Mouse (Mus musculus) kidney, postnatal 10 days (tissue): ENCODE results near the gene Zbtb16.

Source experiments
- DNase-seq: peaks from one replicate; pipeline ENCODE4 v3.0.0; 2021; ENCODE audit warnings: mixed read lengths

Zbtb16 gene

DNA sequence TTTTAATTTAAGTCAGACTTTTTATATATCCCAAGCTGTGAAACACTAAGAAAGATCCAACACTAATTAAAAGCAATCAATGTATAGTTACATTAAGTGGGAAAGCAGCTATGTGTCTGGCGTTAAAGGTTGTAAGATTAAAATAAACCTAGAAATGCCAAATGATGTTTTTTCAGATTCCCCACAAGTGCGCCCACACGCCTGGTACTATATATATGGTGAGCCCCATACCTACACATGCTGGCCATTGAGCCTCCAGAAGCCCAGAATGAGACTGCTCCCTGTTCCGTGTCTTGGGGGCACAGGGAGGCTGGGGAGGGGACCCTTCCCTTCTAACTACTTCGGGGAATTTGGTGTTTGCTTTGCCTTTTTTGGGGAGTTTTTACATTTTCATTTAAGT is 34.7 kb downstream of the Zbtb16 start:
- DNase-seq = no peak

- DNase-seq = no peak
Observed at GRCm38 (mm10) chr9:48800627-48801026, 35.4 kb downstream of the Zbtb16 start.

DNA sequence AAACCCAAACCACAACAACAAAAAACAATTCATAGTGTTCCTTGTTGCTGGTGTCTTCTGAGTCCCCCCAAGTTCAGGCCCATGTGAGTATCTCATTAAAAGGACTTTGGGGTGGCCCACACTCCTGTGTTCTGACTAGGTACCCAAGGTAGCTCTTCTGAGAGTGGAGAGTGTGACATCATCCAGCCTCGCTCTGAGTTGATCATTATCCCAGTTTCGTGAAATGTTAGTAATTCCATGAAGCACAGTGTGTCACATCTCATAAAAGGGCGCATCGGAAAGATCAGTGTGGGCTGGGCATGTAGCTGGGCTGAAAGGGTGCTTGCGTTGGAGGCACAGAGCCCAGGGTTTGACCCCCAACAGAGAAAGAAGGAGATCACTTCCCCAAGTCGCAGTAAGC is 38.0 kb downstream of the Zbtb16 start:
- no peak for DNase-seq

DNA sequence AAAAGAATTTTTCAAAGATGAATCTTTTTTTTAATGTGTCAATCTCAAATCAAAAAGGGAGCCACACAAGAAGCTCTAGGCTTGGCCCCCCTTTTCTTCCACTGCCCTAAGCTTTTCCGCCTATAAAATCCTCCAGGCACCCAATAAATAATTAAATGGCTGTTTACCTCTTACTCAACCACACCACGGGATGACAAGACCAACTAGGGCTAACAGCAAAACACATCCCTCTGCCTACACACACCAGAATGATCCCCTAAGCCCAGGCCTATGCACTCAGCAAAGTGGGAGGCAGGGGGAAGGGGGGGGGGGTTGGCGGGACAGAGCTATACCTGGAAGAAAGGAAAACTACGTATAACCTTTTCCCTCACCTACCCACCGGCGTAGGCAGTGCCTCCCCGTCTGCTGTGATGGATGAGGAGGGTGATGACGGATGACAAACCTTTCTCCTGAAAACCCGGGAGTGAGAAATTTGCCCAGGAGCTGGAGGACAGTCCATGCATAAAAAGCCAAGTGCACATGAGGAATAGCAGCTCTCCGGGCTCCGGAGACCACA is 39.7 kb downstream of the Zbtb16 start:
- DNase-seq = no peak

DNA sequence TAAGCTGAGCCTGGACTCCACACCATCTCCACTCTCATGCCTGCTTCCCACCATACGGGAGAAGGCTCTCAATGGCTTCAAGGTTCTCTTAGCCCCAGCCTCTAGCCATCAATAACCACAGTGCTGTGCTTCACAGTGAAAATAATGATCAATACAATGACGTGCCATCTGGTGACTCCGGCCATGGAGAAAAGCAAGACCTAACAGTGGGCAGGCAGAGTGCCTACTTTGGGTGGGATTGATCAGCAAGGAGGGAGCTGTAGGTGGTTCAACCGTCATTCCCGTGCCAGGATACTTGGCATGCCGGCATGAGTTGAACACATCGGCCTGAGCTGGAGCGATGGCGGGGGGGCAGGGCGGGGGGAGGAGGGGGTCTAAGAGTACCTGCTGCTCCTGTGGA is 40.3 kb downstream of the Zbtb16 start:
- no peak for DNase-seq

DNA sequence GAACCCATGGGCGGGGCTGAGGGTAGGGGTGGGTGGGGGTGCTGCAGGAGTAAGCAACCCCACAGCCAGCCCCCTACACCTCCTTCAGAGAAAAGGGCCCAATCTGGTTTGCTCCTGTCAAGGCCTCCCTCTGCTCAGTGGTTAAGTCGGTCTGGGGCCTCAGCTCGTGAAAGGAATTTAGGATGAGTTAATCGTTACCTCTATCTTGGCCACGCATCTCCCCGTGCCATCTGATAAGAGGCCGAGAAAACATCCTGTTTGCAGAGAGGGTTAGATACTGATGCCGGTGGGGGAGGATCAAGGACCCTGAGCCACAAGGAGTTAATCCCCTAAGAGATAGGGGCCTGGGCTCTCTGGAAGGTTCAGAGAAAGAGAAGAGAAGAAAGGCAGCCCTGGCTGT is 40.9 kb downstream of the Zbtb16 start:
- DNase-seq = no peak

DNA sequence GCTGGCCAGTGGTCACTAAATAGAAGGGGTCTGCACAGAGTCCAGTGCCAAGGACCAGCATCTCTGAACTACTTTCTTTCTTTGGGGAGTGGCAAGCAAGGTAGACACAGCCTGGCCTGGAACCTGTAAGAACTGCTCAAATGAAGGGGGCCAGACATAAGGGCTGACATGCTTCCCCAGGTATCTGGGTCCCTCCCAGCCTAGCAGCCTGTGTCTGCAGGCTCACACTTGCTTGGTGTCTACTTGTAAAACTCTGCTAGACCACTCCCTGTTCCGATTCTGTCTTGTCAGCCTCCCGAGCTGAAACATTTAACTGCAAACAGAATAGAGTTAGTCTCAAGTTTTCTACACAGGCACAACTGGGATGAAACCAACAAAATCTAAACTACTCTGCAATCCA is 41.6 kb downstream of the Zbtb16 start:
- no peak for DNase-seq

DNA sequence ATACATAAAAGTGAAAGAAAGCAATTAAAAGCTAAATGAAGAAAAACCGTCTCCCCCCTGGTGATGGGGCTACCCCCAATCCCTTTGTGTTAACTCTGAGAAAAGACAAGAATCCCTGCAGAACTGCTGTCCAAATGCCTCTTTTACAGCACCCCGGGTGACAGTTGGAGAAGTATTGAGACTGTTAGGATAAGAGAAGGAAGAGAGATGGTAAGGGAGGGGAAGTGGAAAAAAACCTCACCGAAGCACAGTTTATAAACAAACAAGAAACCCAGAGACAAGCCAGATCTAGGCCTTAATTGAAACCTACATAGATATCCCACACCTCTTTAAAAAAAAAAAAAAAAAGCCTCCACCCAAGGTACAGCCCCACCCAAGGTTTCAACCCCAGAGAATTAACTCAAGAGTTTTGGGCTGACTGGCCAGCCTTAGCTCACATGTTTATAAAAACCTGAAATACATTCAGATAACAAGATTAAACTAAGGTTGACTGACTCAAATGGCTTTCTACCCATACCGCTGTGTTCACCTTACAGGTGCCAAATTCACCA is 42.3 kb downstream of the Zbtb16 start:
- DNase-seq = no peak

DNA sequence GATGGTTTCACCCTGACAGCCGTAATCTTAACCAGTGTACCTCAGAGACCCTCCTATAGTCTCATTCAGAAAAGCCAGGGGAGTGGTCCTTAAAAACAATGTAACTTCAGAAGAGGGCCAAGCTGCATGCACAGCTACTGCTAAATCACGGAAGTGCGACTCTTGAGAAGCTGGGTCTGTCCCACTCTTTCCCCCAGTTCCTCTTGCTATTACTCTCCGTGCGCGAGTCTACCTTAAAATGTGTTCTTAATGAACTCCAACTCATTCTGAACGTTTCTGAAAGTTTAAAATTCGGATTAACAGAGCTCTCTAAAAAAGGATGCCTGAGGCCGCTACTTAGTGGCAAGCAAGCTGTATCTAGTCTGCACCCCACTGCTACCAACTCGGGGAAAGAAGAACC is 45.4 kb downstream of the Zbtb16 start:
- no peak for DNase-seq

- no peak for DNase-seq
Observed at GRCm38 (mm10) chr9:48787906-48788410, 48.1 kb downstream of the Zbtb16 start.

DNA sequence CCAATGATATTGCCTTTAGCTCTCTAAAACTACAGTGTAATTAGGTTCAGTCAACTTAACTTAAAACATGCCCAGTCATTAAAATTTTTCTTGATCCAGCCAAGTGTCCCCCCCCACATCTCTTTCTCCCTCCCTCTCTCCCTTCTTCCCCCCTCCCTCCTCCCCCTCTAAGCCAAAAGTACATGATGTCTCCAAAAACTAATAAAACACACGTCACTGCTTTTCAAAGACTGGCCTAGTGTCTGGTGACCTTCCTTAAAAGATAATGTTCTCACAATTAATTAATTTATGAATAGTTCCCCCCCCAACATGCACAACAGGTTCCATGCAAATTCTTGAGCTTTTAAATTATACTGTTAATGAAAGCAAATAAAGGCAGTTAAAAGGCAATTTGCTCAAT is 48.7 kb downstream of the Zbtb16 start:
- DNase-seq = no peak

- peak; percentile 30 for DNase-seq
Observed at GRCm38 (mm10) chr9:48786814-48787213, 49.2 kb downstream of the Zbtb16 start.

DNA sequence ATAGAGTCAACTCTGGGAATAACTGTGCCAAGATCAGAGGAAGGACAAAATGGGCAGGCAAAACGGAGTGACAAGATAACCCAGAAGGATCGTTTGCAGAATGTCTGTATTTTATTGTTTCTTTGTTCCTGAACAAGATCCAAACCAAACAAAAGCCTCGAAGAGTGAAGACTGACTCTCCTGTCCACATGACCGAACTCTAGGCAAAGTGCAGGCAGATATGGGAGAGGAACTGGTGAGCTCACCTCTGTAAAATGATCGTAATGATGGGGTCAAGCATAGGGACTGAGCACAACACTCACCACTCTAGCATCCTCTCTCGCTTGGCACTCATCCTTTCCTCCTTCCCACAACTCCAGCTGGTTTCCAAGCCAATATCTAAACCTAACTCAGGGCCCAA is 51.1 kb downstream of the Zbtb16 start:
- no peak for DNase-seq

DNA sequence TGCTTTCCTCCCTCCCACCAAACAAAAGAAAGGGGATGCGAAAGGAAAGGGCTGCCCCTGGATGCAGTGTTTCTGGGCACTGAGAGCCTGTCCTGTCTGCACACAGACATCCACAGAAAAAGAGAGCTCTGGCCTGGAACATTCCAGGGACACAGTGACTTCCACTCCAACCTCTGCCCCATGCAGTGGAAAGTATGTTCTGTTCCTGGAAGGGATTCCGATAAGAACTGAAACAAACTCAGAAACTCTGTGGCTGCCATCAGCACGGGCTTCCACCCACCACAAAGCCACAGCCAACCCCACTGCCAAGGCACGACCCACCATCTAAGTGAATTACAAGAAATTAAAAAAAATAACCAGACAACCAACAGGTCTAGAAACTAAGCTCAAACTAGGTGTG is 52.7 kb downstream of the Zbtb16 start:
- DNase-seq = no peak

GRCm38 (mm10) chr9:48782284-48783060 is 53.5 kb downstream of the Zbtb16 start:
- no peak for DNase-seq

DNA sequence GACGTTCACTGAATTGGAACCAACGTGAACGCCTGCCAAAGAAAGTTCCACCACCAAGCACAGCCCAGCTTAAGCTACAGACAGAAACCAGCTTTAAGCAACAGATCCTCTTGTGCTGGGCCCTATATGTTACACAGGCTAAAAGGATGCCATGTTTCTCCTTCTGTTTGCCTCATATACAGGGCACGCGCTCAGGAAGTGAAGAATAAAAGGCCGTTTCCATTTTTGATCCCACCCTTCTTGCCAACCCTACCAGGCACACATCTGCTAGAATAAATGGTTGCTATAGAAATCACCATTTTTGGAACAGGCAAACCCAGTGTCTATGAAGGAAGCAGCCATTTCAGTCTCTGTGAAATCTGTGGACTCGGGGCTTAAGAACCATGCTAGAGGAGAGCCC is 59.8 kb downstream of the Zbtb16 start:
- DNase-seq = no peak

- no peak for DNase-seq
Observed at GRCm38 (mm10) chr9:48775561-48775960, 60.5 kb downstream of the Zbtb16 start.

DNA sequence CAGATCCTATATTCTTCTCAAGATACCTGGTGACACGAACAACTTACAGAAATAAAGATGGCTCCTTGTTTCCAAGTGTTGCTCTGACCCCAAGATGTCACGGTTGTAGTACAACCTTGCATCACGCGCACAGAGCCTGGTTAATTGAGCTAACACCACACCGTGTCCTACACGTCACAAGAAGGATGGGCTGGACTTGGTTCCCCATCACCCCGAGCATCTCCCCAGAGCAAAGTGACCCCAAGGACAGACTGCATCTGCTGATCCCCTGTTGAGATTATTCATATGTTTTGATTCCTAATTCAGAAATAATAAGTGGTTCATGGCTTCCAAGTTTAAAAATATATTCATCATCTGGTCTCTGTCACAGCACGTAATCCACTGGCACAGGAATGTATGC is 62.3 kb downstream of the Zbtb16 start:
- DNase-seq = no peak

DNA sequence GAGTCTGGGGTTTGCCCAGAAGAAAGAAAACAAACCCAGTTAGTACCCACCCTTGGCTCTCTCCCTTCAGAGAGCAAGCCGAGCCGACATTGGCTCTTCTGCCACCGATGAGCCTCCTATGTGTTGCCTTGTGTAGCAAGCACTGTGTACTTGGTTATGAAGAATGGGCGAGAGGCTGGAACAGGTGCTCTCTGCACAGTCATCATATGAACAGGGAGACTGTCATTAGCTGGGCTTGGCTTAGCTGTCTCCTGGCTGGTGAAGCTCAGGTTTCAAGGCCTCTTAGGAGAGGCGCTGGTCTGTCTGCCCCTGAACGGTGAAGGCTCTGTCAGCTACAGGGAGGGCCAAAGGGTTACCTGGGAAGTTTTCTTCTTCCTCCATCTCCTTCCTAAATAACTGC is 62.9 kb downstream of the Zbtb16 start:
- DNase-seq = no peak

GRCm38 (mm10) chr9:48771504-48771903 is 64.5 kb downstream of the Zbtb16 start:
- no peak for DNase-seq

- DNase-seq = no peak
Observed at GRCm38 (mm10) chr9:48768965-48769364, 67.1 kb downstream of the Zbtb16 start.

DNA sequence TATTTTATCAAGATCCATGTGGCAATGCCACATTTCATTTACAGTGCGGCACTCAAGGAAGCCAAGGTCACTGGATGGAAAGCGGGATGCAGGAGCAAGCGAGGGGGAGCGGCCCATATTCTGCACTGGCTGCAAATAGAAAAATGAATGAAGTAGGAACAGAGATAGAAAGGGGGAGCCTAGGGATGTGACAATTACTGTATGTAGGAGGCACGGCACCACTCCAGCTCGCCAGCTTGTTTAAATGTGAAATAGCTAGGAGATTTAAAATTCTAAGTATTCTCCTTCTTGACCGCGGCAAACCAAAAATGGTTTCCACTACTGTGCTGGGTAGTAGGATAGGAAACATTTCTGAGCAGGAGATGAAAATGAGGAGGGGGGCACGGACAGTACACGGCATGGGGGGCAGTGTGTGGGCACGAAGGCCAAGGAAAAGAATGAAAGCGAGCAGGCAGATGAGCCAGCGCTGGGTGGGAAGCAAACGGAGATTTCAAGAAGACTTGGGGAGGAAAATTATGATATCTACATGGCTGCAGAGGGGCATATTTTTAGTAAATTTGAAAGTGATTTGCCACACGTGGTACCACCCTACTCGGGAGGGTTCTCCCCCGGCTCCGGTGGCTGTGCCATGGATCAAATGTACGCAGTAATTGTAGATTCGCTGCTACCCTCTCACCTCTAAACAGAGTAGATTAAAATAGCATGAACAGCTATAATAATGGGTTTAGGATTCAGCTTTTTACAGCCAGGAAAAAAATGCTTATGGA is 68.2 kb downstream of the Zbtb16 start:
- DNase-seq = no peak

GRCm38 (mm10) chr9:48765927-48766326 is 70.1 kb downstream of the Zbtb16 start:
- no peak for DNase-seq

DNA sequence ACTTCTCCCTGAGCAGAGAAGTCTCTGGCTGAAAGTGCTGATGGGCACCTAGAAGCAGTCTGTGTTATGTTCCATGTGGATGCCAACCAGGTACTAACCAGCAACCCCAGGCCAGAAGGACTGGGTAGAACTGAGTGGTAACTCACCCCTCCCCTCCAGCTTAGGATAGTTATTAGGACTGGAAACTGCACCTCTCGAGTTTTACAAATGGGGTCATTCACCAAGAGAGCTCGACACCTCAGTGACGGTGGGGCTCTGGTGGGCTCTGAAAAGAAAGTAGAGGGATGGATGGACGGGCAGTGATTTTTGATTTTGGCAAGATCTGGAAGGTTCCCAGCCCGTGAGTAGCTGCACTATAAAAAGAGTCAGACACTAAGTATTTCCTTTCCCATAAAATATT is 71.7 kb downstream of the Zbtb16 start:
- no peak for DNase-seq
